Mouse (Mus musculus) myocyte (in vitro differentiated cells): ENCODE data around the gene Ndufs7. TPM values are rescaled to one million over a fixed set of nuclear protein-coding genes. Genes with fewer than 3 reads are reported as not detected.
A peak's percentile ranks its signal among the peaks of the same experiment; 100 is the strongest.

Experiments used
- H3K27me3 ChIP-seq: one replicate; pipeline ENCODE4 v1.6.1; 2011; ENCODE audit not compliant: control insufficient read depth, insufficient read depth, insufficient read length
- H3K36me3 ChIP-seq: one replicate; pipeline ENCODE4 v1.6.1; 2011; ENCODE audit not compliant: control insufficient read depth, insufficient read depth
- H3K4me2 ChIP-seq: one replicate; pipeline ENCODE4 v1.6.1; 2011; ENCODE audit warnings: low read depth, control low read depth
- H3K4me3 ChIP-seq: one replicate; pipeline ENCODE4 v1.5.1; 2011; ENCODE audit warnings: mild to moderate bottlenecking, control low read depth, moderate library complexity
- H3K79me2 ChIP-seq: one replicate; pipeline ENCODE4 v1.6.1; 2011; ENCODE audit not compliant: control insufficient read depth, insufficient read depth
- H3ac ChIP-seq: one replicate; pipeline ENCODE4 v1.6.1; 2011; ENCODE audit not compliant: control insufficient read depth, insufficient read length
- CEBPB ChIP-seq: IDR thresholded peaks from 2 replicates; pipeline ENCODE4 v1.6.1; 2011; ENCODE audit warnings: mild to moderate bottlenecking, moderate library complexity; ENCODE audit not compliant: poor library complexity, insufficient read depth, severe bottlenecking
- E2F4 ChIP-seq: IDR thresholded peaks from one replicate; pipeline ENCODE4 v1.6.1; 2011; ENCODE audit warnings: mild to moderate bottlenecking, control low read depth, moderate library complexity; ENCODE audit not compliant: insufficient read depth
- MAX ChIP-seq: IDR thresholded peaks from one replicate; pipeline ENCODE4 v1.6.1; 2011; ENCODE audit warnings: low read depth, mild to moderate bottlenecking, control low read depth
- MYOD1 ChIP-seq, 3 experiments: IDR thresholded peaks; one replicate each; pipeline ENCODE4 v1.6.1; 2011; ENCODE audit warnings: control low read depth in 2 of 3, low read depth in 2 of 3, mild to moderate bottlenecking in 2 of 3, moderate library complexity in 1 of 3; ENCODE audit not compliant: insufficient read length in 2 of 3, control insufficient read depth in 1 of 3
- MYOG ChIP-seq, 3 experiments: IDR thresholded peaks; one replicate each; pipeline ENCODE4 v1.6.1; 2011; ENCODE audit warnings: control low read depth in 2 of 3, low read depth in 2 of 3, mild to moderate bottlenecking in 2 of 3; ENCODE audit not compliant: insufficient read length in 2 of 3, control insufficient read depth in 1 of 3, insufficient read depth in 1 of 3
- POLR2A ChIP-seq: IDR thresholded peaks from one replicate; pipeline ENCODE4 v1.6.1; 2011; ENCODE audit warnings: low read depth, mild to moderate bottlenecking, control low read depth, moderate library complexity; ENCODE audit not compliant: insufficient read length
- POLR2AphosphoS2 ChIP-seq: IDR thresholded peaks from one replicate; pipeline ENCODE4 v1.6.1; 2011; ENCODE audit warnings: low read depth, control low read depth; ENCODE audit not compliant: insufficient read length
- REST ChIP-seq: IDR thresholded peaks from one replicate; pipeline ENCODE4 v1.6.1; 2011; ENCODE audit warnings: mild to moderate bottlenecking, control low read depth, moderate library complexity; ENCODE audit not compliant: insufficient read depth, insufficient read length
- SRF ChIP-seq: IDR thresholded peaks from one replicate; pipeline ENCODE4 v1.6.1; 2011; ENCODE audit warnings: low read depth; ENCODE audit not compliant: control insufficient read depth, insufficient read length
- TCF12 ChIP-seq: IDR thresholded peaks from one replicate; pipeline ENCODE4 v1.6.1; 2011; ENCODE audit warnings: mild to moderate bottlenecking, control low read depth; ENCODE audit not compliant: poor library complexity, insufficient read depth, severe bottlenecking
- TCF3 ChIP-seq: IDR thresholded peaks from one replicate; pipeline ENCODE4 v1.6.1; 2011; ENCODE audit warnings: low read depth, control low read depth; ENCODE audit not compliant: insufficient read length
- USF1 ChIP-seq: IDR thresholded peaks from one replicate; pipeline ENCODE4 v1.6.1; 2011; ENCODE audit warnings: low read depth, mild to moderate bottlenecking, control low read depth, moderate library complexity
- polyA plus RNA-seq: library from polyadenylated mRNA; unstranded; fragments of >200 nt; fragmentation: generic; extraction: Trizol; gene quantifications from one replicate; pipeline ENCODE4 v1.2.1, GENCODE M21; 2012; ENCODE audit warnings: missing spikeins

Ndufs7 gene
- 407 TPM for polyA plus RNA-seq

DNA sequence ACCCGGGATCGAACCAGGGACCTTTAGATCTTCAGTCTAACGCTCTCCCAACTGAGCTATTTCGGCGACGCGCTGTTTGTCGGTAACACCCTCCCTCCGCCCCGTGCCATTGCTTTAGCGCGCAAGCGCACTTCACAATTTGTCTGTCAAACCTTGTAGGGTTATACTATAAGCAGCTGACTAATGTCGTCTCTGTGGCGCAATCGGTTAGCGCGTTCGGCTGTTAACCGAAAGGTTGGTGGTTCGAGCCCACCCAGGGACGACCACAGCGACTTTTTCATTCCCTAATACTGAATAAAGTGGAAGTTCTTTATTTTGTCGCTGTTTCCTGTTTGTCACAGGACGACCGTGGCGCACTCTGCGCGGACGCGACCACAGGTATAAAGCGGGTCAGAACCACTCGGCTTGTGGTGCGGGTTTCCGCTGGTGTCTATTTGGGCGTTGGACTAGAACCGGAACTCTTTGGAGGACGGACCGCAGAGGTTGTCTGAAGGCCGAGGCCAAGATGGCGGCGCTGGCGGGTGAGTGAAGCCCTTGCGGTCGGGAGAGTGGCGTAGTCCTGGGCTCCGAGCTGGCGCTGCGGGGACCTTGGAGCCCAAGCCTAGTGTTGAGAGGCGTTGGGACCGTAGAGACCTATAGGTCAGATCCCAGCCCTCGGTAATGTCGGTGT, at the start of gene Ndufs7:
Gene Ndufs7, plus strand, starts transcription at position 151 of the 670 bp plus-strand sequence.
- peak within 1 kb of the TSS; percentile 76 for H3K4me2 ChIP-seq
- no peaks in the 10 kb centered on the region for H3K27me3 ChIP-seq
- peak within 1 kb of the TSS; percentile 73 for H3K4me3 ChIP-seq
- peaks cover under 1% of the 10 kb centered on the region for H3K36me3 ChIP-seq
- TF ChIP-seq MYOD1 (IDR thresholded peaks at IDR 0.05; ENCODE audit: control insufficient read depth in 1 of 3, insufficient read length in 2 of 3, low read depth in 2 of 3): peak in 1 of 3 experiments; percentile 18
- peak; percentile 26 for TF ChIP-seq SRF
- TF ChIP-seq TCF12: no peak
- TF ChIP-seq E2F4: peak; percentile 1
- peak in 1 of 3 experiments; percentile 49 for TF ChIP-seq MYOG (IDR thresholded peaks at IDR 0.05; ENCODE audit: control insufficient read depth in 1 of 3, insufficient read depth in 1 of 3, insufficient read length in 2 of 3, low read depth in 2 of 3)
- peak; percentile 93 for TF ChIP-seq POLR2AphosphoS2
- peak; percentile 93 for TF ChIP-seq POLR2A
- TF ChIP-seq REST: no peak
- peak; percentile 85 for TF ChIP-seq CEBPB
- H3K79me2 ChIP-seq: peaks cover 31% of the 10 kb centered on the region
- peak within 1 kb of the TSS; percentile 25 for H3ac ChIP-seq

DNA sequence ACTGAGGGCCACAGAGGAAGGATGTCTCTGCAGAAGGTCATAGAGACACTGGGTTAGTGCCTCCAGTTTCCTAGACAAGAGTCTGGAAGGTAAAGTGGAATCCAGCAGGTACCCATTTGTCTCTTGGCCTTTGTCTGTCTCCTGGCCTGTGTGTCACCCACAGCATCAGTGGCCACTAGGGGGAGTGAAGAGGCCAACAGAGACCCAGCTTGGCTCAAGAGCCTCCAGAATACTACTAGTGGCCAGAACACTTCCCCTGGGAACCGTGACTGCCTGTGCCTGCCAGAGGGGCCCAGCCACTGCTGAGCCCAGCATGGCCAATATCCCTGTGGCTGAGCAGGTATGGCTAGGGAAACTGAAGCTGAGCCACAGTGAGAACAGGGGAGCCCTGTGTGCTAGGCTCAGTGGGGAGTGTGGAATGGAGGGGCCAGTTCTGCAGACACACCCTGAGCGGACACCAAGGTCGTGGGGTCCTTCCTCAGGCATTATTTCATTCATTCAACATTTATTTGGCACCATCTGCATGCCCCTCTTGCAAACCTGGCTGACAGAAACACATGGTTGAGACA, 49.4 kb upstream of the Ndufs7 start:
- no peaks in the 10 kb centered on the region for H3K79me2 ChIP-seq
- H3K36me3 ChIP-seq: no peaks in the 10 kb centered on the region
- H3K4me3 ChIP-seq: no peak overlapping the region
- TF ChIP-seq TCF12 (no peak), TCF3 (no peak), POLR2A (no peak), SRF (no peak), POLR2AphosphoS2 (no peak), E2F4 (no peak), CEBPB (no peak), USF1 (no peak), MAX (no peak), MYOG (IDR thresholded peaks at IDR 0.05; ENCODE audit: control insufficient read depth in 1 of 3, insufficient read depth in 1 of 3, insufficient read length in 2 of 3, low read depth in 2 of 3) (no peak), REST (no peak), MYOD1 (IDR thresholded peaks at IDR 0.05; ENCODE audit: control insufficient read depth in 1 of 3, insufficient read length in 2 of 3, low read depth in 2 of 3) (no peak)
- H3ac ChIP-seq: no peak overlapping the region
- no peak overlapping the region for H3K4me2 ChIP-seq
- H3K27me3 ChIP-seq: no peaks in the 10 kb centered on the region

DNA sequence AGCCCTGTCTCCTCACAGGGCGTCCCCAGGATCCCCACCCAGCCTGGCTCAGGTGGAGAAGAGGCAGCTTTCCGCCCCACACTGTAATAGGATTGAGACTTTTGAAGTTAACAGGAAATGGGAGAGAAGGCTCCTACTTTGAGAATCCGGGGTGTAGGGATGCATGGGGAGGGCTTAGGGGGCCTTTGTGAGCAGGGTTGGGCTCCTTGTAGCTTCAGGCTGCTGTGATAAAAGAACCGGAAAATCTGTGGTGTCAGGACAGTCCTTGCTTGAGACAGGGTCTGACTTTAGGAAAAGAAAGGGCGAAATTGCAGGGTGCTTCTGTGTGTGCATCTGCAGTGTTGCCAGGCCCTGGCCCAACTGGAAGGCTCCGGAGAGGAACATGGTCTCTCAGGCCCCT, 48.4 kb upstream of the Ndufs7 start:
- H3ac ChIP-seq: no peak overlapping the region
- H3K79me2 ChIP-seq: no peaks in the 10 kb centered on the region
- TF ChIP-seq E2F4: no peak
- no peak for TF ChIP-seq REST
- TF ChIP-seq MYOG (IDR thresholded peaks at IDR 0.05; ENCODE audit: control insufficient read depth in 1 of 3, insufficient read depth in 1 of 3, insufficient read length in 2 of 3, low read depth in 2 of 3): no peak
- no peak for TF ChIP-seq MYOD1 (IDR thresholded peaks at IDR 0.05; ENCODE audit: control insufficient read depth in 1 of 3, insufficient read length in 2 of 3, low read depth in 2 of 3)
- no peak for TF ChIP-seq MAX
- TF ChIP-seq USF1: no peak
- TF ChIP-seq TCF12: no peak
- no peak for TF ChIP-seq CEBPB
- no peak for TF ChIP-seq SRF
- no peak for TF ChIP-seq TCF3
- TF ChIP-seq POLR2AphosphoS2: no peak
- TF ChIP-seq POLR2A: no peak
- H3K4me3 ChIP-seq: no peak overlapping the region
- H3K4me2 ChIP-seq: no peak overlapping the region
- H3K36me3 ChIP-seq: no peaks in the 10 kb centered on the region
- H3K27me3 ChIP-seq: no peaks in the 10 kb centered on the region

DNA sequence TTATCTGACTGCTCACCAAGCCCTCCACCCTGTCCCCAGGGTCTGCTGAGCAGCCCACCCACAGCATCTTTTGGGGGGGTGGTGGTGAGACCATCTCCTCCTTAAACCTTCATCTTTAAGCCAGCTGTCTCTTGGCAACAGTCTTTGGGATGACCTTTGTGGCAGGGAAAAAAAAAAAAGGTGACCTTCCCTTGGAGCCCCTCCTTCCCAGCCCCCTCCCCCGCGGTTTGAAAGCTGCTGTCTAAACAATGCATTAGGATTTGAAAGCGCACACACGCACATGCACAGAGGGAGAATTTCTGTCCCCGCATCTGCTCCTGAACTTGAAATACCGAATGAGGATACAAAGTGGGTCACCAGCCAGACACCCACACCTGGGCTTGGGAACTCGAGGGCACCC, 44.9 kb upstream of the Ndufs7 start:
- H3K4me3 ChIP-seq: no peak overlapping the region
- no peaks in the 10 kb centered on the region for H3K36me3 ChIP-seq
- no peaks in the 10 kb centered on the region for H3K27me3 ChIP-seq
- H3ac ChIP-seq: no peak overlapping the region
- TF ChIP-seq POLR2A: no peak
- TF ChIP-seq USF1: no peak
- TF ChIP-seq POLR2AphosphoS2: no peak
- TF ChIP-seq MYOG (IDR thresholded peaks at IDR 0.05; ENCODE audit: control insufficient read depth in 1 of 3, insufficient read depth in 1 of 3, insufficient read length in 2 of 3, low read depth in 2 of 3): no peak
- TF ChIP-seq MYOD1 (IDR thresholded peaks at IDR 0.05; ENCODE audit: control insufficient read depth in 1 of 3, insufficient read length in 2 of 3, low read depth in 2 of 3): no peak
- no peak for TF ChIP-seq MAX
- no peak for TF ChIP-seq REST
- no peak for TF ChIP-seq SRF
- TF ChIP-seq E2F4: no peak
- no peak for TF ChIP-seq TCF3
- no peak for TF ChIP-seq CEBPB
- no peak for TF ChIP-seq TCF12
- no peaks in the 10 kb centered on the region for H3K79me2 ChIP-seq
- H3K4me2 ChIP-seq: no peak overlapping the region
